Mouse (Mus musculus) urinary bladder, postnatal 4 days (tissue): ENCODE data around the gene B4galt4.

Experiments used
- DNase-seq, 2 experiments: peaks; one replicate each; pipeline ENCODE4 v3.0.0; 2021 to 2022; ENCODE audit warnings: low spot score in 2 of 2

Gene B4galt4

DNA sequence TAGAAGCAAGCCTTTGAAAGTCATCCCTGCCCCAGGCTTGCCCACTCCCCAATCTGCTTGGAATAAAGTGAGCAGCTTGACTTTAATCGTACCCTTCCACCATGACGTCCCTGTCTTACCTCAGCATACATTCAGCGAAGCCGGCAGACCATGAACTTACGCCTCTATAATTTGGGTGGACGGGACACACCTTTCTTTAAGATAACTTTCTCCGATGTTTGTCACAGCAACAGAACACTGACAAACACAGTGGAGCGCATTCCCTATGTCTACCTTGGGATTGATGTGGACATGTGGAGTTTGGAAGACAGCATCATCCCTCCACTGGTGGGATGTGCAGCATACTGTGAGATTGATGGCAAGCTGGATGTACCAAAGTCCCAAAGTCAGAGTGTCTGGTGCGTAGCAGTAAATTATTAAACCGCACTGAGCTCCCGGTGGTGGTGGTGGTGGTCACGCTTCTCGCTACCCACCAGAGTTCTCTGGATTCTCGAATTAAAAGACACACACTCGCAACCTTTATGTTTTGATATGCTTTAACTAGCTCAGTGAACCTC, 13.4 kb upstream of the B4galt4 start:
- peak in 1 of 2 experiments; percentile 46 for DNase-seq

DNA sequence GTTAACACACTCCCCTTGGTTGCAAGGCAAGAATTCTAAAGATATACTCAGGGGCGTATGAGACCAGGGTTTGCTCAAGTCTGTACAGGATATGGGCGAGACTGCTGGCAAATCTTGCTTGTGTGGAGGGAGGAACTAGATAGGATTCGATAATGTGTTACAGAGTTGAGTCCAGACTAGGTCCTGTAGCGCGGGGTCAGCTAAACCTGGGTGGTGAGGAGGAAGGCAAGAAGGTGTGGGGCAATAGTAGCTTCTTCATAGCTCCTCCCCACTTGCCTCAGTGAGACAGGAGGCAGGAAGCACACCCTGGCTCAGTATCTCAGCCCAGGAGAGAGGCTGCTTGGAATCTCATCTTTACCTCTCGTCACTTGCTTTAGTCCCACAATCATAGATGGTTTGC, 12.9 kb upstream of the B4galt4 start:
- DNase-seq: peak in 1 of 2 experiments; percentile 35

DNA sequence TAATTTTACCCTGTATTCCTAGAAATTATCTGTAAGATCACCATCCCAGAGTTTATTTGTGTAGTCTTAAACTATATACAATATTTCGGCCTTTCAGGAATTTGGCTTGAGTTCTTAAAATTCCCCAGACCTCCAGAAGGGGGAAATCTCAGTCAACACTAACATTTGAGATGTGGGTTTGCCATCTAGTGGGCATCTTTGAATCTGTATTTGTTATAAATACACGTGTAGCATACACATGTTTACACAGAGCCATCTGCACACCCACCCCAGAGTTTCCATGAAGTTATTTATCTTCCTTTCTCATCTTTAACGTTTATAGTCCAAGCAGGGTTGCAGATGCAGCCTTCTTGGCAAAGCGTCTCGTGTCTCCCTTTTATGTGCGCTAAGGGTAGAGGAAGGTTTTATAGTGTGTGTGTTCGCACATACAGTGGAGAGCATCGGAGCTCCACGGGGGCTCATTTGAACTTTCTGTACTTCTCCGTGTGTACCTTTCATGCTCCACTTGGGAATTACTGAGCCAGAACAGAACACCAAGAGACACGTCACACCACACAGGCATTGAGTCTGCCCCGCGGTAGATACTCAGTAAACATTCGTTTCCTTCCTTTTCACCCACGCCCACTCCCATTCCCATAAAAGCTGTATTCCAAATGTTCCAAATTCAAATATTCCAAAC, 12.3 kb upstream of the B4galt4 start:
- peak in 1 of 2 experiments; percentile 33 for DNase-seq

DNA sequence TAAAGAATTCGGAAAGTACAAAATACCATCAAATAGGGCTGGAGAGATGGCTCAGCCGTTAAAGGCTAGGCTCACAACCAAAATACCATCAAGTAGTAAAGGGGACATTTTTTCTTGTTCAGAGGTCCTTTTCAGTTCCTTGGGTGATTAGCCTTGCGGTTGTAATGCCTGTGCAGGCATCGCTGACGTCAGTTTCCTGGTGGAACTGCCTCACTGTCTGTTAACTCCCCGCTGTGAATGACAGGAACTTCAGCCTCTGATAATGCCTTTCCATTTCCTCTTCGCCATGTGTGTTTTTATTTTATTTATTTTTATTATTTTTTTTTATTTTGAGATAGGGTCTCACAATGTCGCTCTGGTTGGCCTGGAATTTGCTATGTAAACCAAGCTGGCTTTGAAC, 11.1 kb upstream of the B4galt4 start:
- DNase-seq: peak in 1 of 2 experiments; percentile 30

DNA sequence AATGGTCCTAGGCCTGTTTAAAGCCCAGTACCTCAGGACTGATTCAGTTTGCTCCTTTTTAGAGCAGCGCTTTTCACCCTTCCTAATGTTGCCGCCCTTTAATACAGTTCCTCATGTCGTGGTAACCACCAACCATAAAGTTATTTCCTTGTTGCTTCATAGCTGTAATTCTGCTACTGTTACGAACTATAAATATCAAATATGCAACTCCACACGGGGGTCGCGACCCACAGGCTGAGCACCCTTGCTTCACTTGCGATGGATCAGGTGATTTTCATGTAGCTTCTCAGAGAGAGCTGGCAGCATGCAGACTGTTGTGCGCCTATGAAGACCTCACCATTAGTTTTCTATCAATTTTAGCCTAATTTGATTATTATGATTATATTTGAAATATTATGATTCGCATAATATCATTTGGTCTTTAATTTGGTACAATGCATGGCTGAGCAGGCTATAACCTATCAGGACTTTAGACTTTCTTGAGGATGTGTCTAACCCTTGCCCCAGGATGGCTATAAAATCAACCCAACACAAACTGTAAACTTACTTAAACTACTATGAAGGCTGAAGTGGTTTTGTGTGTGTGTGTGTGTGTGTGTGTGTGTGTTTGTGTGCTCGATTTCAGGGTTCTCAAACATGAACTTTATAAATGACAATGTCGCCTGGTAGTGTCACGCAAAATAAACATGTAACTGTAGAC, 710 bp upstream of the B4galt4 start:
- DNase-seq: no peak

DNA sequence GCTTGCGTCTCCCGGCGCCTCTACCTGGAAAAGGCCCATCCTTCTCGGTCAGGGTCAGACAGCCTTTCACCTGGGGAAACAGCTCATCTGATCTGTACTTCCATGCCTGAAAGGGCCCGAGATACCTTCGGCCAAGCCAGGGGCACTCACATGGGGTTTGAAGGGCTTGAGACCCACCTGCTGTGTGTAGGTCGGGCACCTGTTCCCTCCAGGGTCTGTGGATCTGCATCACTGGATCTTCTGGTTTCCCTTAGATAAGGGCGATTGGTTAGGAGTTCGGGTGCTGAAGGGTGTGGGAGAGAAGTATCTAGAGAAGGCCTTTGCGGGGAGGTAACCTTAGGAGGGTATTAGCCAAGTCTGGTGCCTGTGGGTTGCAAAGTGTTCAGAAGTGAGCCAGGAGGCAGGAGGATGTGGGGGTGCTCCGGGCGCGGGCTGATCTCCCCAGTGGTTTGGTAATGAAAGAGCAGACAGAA, 631 bp downstream of the B4galt4 start:
- no peak for DNase-seq

DNA sequence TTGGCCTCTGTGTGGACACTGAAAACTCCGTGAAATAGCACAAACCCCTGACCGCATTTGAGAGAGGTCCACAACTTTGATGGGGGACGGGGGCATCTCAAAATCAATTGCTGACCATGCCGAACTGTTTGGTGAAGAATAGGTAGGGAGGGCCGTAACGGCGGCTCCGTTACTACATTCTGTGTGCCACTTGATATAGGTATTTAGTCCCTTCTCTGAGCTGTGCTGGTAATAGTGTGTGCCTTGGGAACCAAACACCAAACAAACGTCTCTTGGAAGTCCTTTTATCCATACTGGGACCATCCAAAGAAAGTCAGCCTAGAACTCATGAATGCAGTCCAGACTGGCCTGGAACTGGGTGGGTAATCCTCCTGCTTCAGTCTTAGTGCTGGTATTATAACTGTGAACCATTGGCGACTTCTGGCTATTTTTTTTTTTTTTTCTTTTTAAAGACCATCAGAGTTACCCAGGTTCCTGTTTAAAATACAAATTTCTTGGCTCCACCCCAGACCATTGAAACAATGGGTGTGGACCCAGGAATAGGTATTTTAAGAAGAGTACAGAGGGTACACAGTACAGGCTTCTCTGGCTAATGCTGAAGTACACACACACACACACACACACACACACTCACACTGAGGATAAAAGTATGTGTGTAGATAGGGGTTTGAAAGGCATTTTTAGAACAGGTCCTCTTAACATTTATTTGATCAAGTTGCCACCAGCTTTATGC, 2.0 kb downstream of the B4galt4 start:
- no peak for DNase-seq

DNA sequence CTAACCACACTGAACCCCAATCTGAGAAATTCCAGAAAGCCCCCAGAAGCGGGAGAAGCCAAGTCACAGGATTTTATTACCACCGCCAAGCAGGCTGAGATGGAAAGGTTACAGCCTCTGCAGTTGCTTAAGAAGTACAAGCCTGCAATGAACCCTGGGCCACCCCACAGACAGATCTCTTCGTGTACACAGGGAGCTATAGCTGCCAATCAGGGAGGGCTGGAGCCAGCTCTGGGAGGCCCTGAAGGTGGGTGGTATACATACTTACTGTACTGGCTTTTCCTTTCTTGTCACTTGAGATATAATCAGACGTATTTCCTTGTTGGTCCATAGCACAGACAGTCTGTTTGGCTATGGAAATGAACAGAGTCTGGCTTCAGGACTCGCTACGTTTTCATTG, 8.7 kb downstream of the B4galt4 start:
- peak in 1 of 2 experiments; percentile 42 for DNase-seq

DNA sequence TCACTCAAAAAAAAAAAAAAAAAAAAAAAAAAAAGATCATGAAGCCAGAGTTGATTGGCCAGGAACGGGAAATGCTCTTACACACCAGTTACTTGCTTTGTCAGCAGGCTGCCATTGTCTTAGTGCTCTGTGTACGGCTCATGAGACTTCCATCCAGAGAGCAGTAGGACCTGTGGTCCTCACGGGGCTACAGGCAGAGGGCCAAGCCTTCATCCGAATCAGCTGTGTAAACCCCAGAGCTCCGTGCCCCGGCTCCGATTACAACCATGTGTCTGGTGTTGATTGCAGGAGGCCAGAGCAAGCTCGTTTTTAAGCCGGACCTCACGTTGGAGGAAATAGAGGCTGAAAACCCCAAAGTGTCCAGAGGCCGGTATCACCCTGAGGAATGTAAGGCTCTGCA, 11.6 kb downstream of the B4galt4 start:
- peak in 1 of 2 experiments; percentile 53 for DNase-seq

DNA sequence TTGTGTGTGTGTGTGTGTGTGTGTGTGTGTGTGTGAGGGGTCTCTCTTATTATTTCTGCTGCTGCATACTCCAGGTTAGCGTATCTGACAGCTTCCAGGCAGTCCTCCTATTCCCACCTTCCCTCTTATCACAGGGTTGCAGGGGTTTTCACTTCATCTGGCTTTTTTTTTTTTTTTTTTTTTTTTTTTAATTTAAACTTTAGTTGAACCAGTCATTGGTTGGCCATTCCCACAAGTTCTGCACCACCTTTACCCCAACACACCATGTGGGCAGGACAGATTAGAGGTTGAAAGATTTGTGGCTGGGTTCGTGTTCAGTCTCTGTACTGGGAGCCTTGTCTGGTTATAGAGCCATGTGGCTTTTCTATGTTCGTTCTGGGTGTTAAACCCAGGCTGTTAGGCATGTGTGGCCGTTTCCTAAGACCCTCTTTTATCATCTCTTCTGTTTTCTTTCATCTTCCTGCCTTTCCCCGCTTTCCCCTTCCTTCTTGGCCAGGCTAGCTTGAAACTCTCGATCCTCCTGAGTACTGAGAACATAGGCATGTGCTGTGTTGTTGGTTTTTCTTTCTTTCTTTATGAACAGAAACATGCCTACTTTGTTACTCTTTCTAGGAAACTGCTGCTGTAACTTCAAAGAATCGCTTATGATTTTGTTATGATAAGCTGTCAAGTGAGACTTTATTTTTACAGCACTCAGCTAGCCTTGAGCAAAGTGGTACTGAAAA, 13.6 kb downstream of the B4galt4 start:
- no peak for DNase-seq

DNA sequence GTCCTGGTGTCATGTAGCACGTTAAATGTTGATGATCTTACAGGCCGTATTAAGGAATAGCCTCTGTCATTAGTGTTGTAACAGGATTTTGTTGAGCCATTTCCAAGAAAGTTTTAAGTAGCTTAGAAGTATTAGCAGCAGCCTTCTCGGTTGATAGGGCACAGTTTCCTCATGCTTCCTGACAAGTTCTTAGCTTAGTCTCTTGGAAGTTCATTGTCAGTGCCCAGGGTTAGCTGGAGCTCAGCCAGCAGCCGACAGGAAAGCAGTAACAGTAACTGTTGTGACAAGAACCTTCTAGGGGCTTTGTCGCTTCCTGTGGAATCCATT, 14.1 kb downstream of the B4galt4 start:
- DNase-seq: peak in 1 of 2 experiments; percentile 57

DNA sequence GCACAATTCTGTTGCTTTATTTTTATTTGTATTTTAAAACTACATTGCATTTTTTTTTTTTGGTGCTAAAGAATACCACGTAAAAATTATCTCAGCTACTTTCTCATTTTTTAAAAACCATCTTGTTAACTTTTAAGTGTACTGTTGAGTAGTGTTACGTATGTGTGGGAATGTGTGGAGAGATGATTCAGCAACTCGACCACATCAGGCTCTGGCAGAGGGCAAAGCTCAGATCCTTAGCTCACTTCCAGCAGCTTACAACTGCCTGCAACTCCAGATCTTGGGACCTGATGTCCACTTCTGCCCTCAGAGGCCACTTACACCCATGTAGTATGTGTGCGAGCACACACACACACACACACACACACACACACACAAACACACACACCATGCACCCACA, 14.5 kb downstream of the B4galt4 start:
- peak in 1 of 2 experiments; percentile 16 for DNase-seq

DNA sequence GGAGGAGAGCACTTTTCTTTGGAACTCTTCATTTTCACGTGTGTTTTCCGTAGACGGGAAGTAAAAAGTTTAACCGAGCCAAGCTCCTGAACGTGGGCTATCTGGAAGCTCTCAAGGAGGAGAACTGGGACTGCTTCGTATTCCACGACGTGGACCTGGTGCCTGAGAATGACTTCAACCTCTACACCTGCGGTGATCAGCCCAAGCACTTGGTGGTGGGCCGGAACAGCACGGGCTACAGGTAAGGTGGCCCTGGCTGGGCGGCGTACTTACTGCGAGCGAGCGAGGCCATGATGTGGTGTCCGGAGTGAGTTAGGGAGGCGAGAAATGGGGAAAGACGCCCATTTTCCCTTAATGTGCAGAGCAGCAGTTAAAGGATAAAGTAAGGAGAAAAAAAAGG, 15.6 kb downstream of the B4galt4 start:
- peak in 1 of 2 experiments; percentile 58 for DNase-seq

DNA sequence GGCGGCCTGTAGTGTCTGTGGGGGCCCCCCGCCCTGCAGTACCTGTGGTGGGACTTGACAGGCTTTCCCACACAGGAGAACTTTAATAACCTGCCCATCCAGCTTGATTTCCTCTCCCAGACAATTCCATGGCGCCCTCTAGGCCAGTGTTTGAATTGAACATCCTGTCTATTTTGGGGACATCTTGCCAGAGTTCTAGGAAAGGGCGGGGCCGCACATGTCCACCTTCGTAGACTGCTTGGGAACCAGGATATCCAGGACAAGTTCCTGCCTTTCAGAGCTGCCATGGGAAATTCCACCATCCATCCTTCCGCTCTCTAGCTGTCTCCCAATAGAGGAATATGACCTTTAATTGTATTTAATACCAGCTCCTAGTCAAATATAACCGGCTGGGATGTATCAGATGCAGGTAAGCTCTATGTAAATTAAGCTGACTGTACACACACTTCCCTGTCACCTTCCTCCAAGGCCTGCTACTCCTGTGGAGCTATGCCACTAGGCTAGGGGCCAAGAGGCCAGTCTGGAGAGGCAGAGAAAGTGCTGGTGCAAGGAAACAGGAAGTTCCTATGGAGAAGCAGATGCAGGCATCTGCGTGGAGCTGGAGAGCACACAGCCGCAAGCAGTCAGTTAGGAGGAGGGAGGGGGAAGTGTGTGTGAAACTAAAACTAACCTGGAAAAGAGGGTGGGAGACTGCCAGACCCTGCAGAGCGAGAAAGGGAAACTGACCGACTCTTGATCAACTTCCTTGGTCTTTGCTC, 16.2 kb downstream of the B4galt4 start:
- DNase-seq: peak in 1 of 2 experiments; percentile 52

DNA sequence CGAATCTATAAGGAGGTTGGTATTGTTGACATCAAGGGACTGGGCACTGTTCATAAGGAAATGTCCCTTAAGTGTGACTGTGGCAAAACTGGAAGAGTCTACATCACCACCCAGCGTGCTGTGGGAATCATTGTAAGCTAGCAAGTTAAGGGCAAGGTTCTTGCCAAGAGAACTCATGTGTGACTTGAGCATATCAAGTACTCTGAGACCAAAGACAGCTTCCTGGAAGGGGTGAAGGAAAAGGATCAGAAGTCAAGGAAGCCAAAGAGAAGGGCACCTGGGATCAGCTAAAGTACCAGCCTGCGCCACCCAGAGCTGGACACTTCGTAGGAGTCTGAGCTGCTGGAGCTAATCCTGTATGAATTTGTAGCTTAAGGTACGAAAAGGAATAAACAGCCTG, 18.2 kb downstream of the B4galt4 start:
- DNase-seq: no peak

DNA sequence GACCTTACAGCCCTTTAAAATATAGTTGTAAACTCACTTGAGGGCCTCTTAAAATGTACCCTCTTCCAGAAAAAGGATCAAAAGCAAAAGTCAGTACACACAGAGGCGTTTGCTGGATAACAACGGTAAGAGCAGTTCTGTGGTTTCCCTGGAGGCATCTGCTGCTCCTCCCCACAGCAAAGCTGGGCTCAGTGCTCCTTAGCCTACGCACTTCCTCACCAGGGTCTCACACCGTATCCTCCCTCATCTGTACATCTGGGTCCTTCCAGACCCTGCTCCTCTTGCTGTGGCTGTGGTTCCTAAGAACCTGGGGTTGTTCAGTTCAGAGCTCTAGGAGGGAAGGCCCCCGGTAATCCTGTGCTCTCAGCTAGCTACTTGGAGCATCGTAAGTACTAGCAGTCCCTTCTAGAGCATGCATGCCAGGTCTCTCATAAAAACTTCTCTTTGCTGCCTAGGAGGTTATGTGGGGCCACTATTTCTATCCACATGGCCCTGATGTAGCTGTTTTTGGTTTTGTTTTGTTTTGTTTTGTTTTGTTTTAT, 18.8 kb downstream of the B4galt4 start:
- no peak for DNase-seq

DNA sequence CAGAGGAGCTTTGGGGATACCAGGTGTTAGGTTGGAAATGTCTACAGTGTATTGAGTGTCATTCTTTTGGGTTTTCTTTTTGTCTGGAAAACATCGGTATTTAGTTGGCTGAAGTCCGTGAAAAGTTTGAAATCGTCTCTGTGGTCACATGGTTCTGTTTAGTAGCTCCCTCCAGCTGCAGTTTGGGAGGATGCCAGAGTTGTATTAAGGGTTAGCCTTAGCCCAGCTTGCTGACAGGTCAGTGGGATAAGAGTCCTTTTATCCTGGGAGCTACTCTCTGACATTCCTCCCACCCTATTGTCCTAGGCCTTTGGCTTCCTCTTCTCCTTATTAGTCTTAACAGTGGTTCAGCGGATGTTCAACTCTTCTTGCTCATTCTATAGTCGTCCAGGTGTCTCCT, 19.9 kb downstream of the B4galt4 start:
- no peak for DNase-seq

DNA sequence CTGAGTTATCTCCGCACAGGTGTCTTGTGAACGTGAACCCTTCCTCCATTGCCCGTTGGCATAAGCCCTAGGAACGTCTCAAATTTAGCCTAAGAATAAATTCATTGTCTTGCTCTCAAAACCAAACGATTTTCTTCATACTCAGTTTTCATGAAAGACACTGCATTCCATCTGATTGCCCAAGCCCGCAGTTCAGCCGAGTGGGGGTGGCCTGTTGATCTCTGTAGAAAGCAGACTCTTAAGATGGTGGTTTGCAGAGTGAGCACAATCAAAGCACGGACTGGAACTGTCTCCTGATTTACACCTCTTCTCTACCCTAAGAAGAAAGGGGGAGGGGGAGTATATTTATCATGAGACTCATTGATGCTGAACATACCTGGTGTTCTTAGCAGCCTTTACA, 20.3 kb downstream of the B4galt4 start:
- DNase-seq: no peak

DNA sequence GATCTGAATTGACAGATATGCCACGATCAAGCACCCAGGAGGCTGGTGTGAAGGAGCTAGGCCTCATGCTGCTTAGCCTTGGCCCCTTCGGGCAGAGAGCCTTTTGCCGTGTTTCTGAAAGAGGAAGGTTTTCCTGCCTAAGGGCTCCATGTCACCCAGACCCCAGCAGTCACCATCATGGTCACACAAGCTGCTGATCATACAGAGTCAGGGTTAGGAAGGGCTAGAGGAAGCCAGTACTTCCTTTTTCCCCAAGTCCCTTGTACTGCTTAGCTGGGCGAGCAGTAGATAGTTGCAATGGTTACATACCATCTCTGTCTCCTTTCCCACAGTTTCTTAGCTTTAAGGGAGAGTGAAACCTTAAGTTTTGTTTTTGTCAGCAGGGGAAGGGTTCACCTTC, 21.4 kb downstream of the B4galt4 start:
- no peak for DNase-seq

DNA sequence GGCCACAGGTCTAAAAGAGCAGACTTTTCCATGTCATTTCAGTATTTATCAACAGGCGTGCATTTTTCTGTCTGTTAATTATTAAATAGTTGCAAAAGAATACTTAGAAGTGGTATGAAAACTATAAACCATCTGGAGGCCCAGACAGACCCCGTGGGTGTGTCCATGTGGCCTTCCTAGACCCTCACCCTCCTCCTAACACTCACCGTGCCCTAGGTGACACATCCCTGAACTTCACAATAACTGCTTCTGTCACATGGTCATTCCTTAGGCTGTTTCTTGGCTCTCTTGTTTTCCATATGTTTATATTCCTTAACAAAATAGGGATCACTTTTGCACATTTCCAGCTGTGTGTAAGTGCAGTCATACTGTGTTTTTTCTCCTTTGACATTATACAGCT, 24.6 kb downstream of the B4galt4 start:
- DNase-seq: no peak

DNA sequence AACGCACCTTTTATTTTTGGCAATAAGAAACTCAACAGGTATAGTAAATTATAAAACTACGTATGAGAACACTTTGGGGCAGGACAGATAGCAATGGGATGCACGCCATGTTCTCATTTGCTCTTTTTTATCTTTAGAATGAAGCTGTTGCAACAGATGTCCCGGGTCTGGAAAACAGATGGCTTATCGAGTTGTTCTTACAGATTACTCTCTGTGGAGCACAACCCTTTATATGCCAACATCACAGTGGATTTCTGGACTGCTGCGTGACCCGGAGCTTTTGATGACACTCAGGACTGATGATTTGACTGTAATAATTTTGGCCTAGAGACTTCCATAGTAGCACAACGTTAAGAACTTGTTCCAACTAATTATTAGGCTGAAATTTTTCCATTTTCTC, 25.7 kb downstream of the B4galt4 start:
- DNase-seq: no peak
